Mouse (Mus musculus): ENCODE measurements around the gene Lrrc36. TPM values are rescaled to one million over a fixed set of nuclear protein-coding genes. Genes with fewer than 3 reads are reported as not detected.

The Lrrc36 gene
- polyA plus RNA-seq (2014; fragmentation: Nextera tagmentation; extraction: Ambion mirVana) = 0.11 and 0.16 TPM in 2 replicates

GRCm38 (mm10) chr8:105413391-105413790 lies at the start of gene Lrrc36, which contains the start of gene Kctd19:
Lrrc36 (plus strand) TSS chr8:105413571.
Kctd19 (minus strand) TSS chr8:105413502.
- ATAC-seq (replicated peaks; ENCODE audit: low FRiP score, low TSS enrichment, low read depth) (peak; percentile 60), DNase-seq (ENCODE audit: low spot score) (peak; percentile 73)
- no peaks in the 10 kb centered on the region for H3K36me3 ChIP-seq (ENCODE audit: control insufficient read depth, insufficient read depth, low read length)
- H3K4me1 ChIP-seq (replicated peaks; ENCODE audit: control insufficient read depth, insufficient read depth, low read length) = peaks cover 3% of the 10 kb centered on the region; the same call in 1 of the 2 replicates
- peak within 1 kb of the TSS; percentile 47 for H3K4me2 ChIP-seq (ENCODE audit: low read length)
- H3K9me3 ChIP-seq (ENCODE audit: control insufficient read depth, low read length) = no peaks in the 10 kb centered on the region
- H3K4me3 ChIP-seq (ENCODE audit: low read depth, low read length) = peak within 1 kb of the TSS; percentile 21
- WGBS = 2% methylated on average over 34 of the region's 34 CpGs
- H3K27ac ChIP-seq (ENCODE audit: low read depth) = no peak within 1 kb of the TSS
- 0 out of 2 replicates have a peak within 1 kb of the TSS, but pooled peaks have one; percentile 20 for H3K9ac ChIP-seq (ENCODE audit: low read length)
- peaks cover 40% of the 10 kb centered on the region for H3K27me3 ChIP-seq (replicated peaks; ENCODE audit: control insufficient read depth, insufficient read depth, low read length)

GRCm38 (mm10) chr8:105367107-105367506 lies 46.3 kb upstream of the Lrrc36 start:
- 69% methylated on average over 2 of the region's 2 CpGs for WGBS
- Histone ChIP-seq H3K4me3 (ENCODE audit: low read depth, low read length) (no peak overlapping the region), H3K4me2 (ENCODE audit: low read length) (no peak overlapping the region), H3K9ac (ENCODE audit: low read length) (no peak overlapping the region), H3K27me3 (replicated peaks; ENCODE audit: control insufficient read depth, insufficient read depth, low read length) (no peaks in the 10 kb centered on the region), H3K27ac (ENCODE audit: low read depth) (no peak overlapping the region), H3K36me3 (ENCODE audit: control insufficient read depth, insufficient read depth, low read length) (peaks cover 4% of the 10 kb centered on the region; the same call in 1 of the 2 replicates), H3K9me3 (ENCODE audit: control insufficient read depth, low read length) (no peaks in the 10 kb centered on the region), H3K4me1 (replicated peaks; ENCODE audit: control insufficient read depth, insufficient read depth, low read length) (no peaks in the 10 kb centered on the region)
- ATAC-seq (replicated peaks; ENCODE audit: low FRiP score, low TSS enrichment, low read depth) (no peak), DNase-seq (ENCODE audit: low spot score) (no peak)

- peaks cover 3% of the 10 kb centered on the region; the same call in 1 of the 2 replicates for H3K9me3 ChIP-seq (ENCODE audit: control insufficient read depth, low read length)
- H3K27ac ChIP-seq (ENCODE audit: low read depth) = no peak overlapping the region
- H3K36me3 ChIP-seq (ENCODE audit: control insufficient read depth, insufficient read depth, low read length) = peaks cover 4% of the 10 kb centered on the region; the same call in 1 of the 2 replicates
- H3K27me3 ChIP-seq (replicated peaks; ENCODE audit: control insufficient read depth, insufficient read depth, low read length) = no peaks in the 10 kb centered on the region
- no peak overlapping the region for H3K4me2 ChIP-seq (ENCODE audit: low read length)
- H3K4me3 ChIP-seq (ENCODE audit: low read depth, low read length) = no peak overlapping the region
- DNase-seq (ENCODE audit: low spot score) = no peak
- H3K4me1 ChIP-seq (replicated peaks; ENCODE audit: control insufficient read depth, insufficient read depth, low read length) = no peaks in the 10 kb centered on the region
- no peak overlapping the region for H3K9ac ChIP-seq (ENCODE audit: low read length)
- 79% methylated on average over 9 of the region's 9 CpGs for WGBS
- ATAC-seq (replicated peaks; ENCODE audit: low FRiP score, low TSS enrichment, low read depth) = no peak
Measured at GRCm38 (mm10) chr8:105372473-105372872, 40.9 kb upstream of the Lrrc36 start.

GRCm38 (mm10) chr8:105373032-105373431 lies 40.3 kb upstream of the Lrrc36 start, which contains the start of gene Plekhg4:
Plekhg4 (plus strand) TSS chr8:105373274.
- DNase-seq (ENCODE audit: low spot score) (no peak), ATAC-seq (replicated peaks; ENCODE audit: low FRiP score, low TSS enrichment, low read depth) (no peak)
- H3K36me3 ChIP-seq (ENCODE audit: control insufficient read depth, insufficient read depth, low read length) = peaks cover 4% of the 10 kb centered on the region; the same call in 1 of the 2 replicates
- no peaks in the 10 kb centered on the region for H3K4me1 ChIP-seq (replicated peaks; ENCODE audit: control insufficient read depth, insufficient read depth, low read length)
- WGBS = 48% methylated on average over 2 of the region's 2 CpGs
- H3K27me3 ChIP-seq (replicated peaks; ENCODE audit: control insufficient read depth, insufficient read depth, low read length) = no peaks in the 10 kb centered on the region
- H3K9me3 ChIP-seq (ENCODE audit: control insufficient read depth, low read length) = peaks cover 3% of the 10 kb centered on the region; the same call in 1 of the 2 replicates
- no peak within 1 kb of the TSS for H3K27ac ChIP-seq (ENCODE audit: low read depth)
- H3K4me2 ChIP-seq (ENCODE audit: low read length) = peak within 1 kb of the TSS; percentile 48; the same call in 1 of the 2 replicates
- H3K9ac ChIP-seq (ENCODE audit: low read length) = no peak within 1 kb of the TSS
- H3K4me3 ChIP-seq (ENCODE audit: low read depth, low read length) = no peak within 1 kb of the TSS

DNA sequence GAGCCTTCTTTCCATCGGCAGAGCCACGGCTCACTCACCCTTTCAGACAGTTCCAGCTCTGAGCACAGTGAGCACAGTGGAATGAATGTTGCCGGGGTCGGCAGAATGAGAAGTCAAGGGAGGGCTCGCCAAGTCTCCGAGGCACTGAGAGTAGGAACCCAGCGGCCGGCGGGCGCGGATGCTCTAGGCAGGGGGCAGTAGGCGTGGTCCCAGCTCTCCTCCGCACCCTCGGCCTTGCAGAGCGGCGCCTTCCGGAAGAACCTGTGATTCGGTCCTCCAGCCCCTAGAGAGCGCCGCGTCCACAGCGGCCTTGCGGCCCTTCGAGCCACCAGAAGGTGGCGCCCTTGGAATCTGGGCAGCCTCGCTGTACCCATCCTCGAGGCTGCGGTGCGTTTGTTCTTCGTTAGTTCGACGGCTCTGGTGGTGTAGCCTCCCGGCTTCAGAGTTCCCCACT lies 38.8 kb upstream of the Lrrc36 start:
- WGBS = 25% methylated on average over 33 of the region's 33 CpGs
- Histone ChIP-seq H3K36me3 (ENCODE audit: control insufficient read depth, insufficient read depth, low read length) (no peaks in the 10 kb centered on the region), H3K9me3 (ENCODE audit: control insufficient read depth, low read length) (peaks cover 3% of the 10 kb centered on the region; the same call in 1 of the 2 replicates), H3K4me3 (ENCODE audit: low read depth, low read length) (no peak overlapping the region), H3K9ac (ENCODE audit: low read length) (no peak overlapping the region), H3K4me1 (replicated peaks; ENCODE audit: control insufficient read depth, insufficient read depth, low read length) (0 out of 2 replicates have a peak, but pooled peaks cover 6% of the 10 kb centered on the region), H3K4me2 (ENCODE audit: low read length) (peak overlapping the region; percentile 48), H3K27me3 (replicated peaks; ENCODE audit: control insufficient read depth, insufficient read depth, low read length) (no peaks in the 10 kb centered on the region), H3K27ac (ENCODE audit: low read depth) (no peak overlapping the region)
- DNase-seq (ENCODE audit: low spot score) = peak; percentile 76
- ATAC-seq (replicated peaks; ENCODE audit: low FRiP score, low TSS enrichment, low read depth) = peak; percentile 47; the same call in 1 of the 2 replicates

GRCm38 (mm10) chr8:105378673-105379072 lies 34.7 kb upstream of the Lrrc36 start:
- no peak for DNase-seq (ENCODE audit: low spot score)
- WGBS = 63% methylated on average over 19 of the region's 19 CpGs

DNA sequence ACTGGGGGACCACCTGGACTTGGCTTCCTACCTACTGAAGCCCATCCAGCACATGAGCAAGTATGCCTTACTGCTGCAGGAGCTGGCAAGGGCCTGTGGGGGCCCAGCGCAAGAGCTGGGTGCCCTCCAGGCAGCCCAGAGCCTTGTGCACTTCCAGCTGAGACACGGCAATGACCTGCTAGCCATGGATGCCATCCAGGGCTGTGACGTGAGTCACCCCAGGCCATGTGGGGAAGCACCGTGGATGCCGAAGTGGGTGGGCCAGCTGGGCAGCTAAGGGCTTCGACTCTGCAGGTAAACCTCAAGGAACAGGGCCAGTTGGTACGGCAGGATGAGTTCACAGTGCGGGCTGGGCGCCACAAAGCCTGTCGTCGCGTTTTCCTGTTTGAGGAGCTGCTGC lies 33.1 kb upstream of the Lrrc36 start:
- no peaks in the 10 kb centered on the region for H3K36me3 ChIP-seq (ENCODE audit: control insufficient read depth, insufficient read depth, low read length)
- H3K27me3 ChIP-seq (replicated peaks; ENCODE audit: control insufficient read depth, insufficient read depth, low read length) = no peaks in the 10 kb centered on the region
- no peak for DNase-seq (ENCODE audit: low spot score)
- H3K9ac ChIP-seq (ENCODE audit: low read length) = no peak overlapping the region
- 0 out of 2 replicates have a peak, but pooled peaks cover 6% of the 10 kb centered on the region for H3K4me1 ChIP-seq (replicated peaks; ENCODE audit: control insufficient read depth, insufficient read depth, low read length)
- no peak overlapping the region for H3K27ac ChIP-seq (ENCODE audit: low read depth)
- H3K4me3 ChIP-seq (ENCODE audit: low read depth, low read length) = no peak overlapping the region
- H3K4me2 ChIP-seq (ENCODE audit: low read length) = no peak overlapping the region
- 81% methylated on average over 12 of the region's 12 CpGs for WGBS
- H3K9me3 ChIP-seq (ENCODE audit: control insufficient read depth, low read length) = no peaks in the 10 kb centered on the region
- ATAC-seq (replicated peaks; ENCODE audit: low FRiP score, low TSS enrichment, low read depth) = no peak

More at GRCm38 (mm10) chr8:105378673-105379072, 34.7 kb upstream of the Lrrc36 start:
- peaks cover 3% of the 10 kb centered on the region; the same call in 1 of the 2 replicates for H3K9me3 ChIP-seq (ENCODE audit: control insufficient read depth, low read length)
- no peaks in the 10 kb centered on the region for H3K27me3 ChIP-seq (replicated peaks; ENCODE audit: control insufficient read depth, insufficient read depth, low read length)
- H3K4me1 ChIP-seq (replicated peaks; ENCODE audit: control insufficient read depth, insufficient read depth, low read length) = 0 out of 2 replicates have a peak, but pooled peaks cover 6% of the 10 kb centered on the region
- H3K36me3 ChIP-seq (ENCODE audit: control insufficient read depth, insufficient read depth, low read length) = no peaks in the 10 kb centered on the region
- no peak for ATAC-seq (replicated peaks; ENCODE audit: low FRiP score, low TSS enrichment, low read depth)
- no peak overlapping the region for H3K4me2 ChIP-seq (ENCODE audit: low read length)
- no peak overlapping the region for H3K9ac ChIP-seq (ENCODE audit: low read length)
- H3K27ac ChIP-seq (ENCODE audit: low read depth) = no peak overlapping the region
- H3K4me3 ChIP-seq (ENCODE audit: low read depth, low read length) = no peak overlapping the region

DNA sequence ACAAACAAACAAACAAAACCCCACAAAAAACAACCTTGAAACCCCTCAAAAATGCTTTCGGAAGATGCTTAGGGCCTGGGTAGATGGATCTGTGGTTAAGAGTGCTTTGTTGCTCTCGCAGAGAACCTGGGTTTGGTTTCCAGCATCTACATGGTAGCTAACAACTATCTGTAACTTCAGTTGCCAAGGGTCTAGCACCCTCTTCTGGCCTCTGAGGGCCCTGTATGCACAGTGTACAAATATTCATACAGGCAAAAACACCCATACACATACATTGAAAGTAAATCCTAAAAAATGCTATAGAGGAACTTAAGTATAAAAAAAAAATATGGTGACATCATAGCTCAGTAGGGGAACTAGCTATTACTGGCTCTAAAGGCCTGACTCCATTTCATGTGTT lies 29.3 kb upstream of the Lrrc36 start:
- no peak for DNase-seq (ENCODE audit: low spot score)
- Histone ChIP-seq H3K4me2 (ENCODE audit: low read length) (no peak overlapping the region), H3K36me3 (ENCODE audit: control insufficient read depth, insufficient read depth, low read length) (no peaks in the 10 kb centered on the region), H3K4me3 (ENCODE audit: low read depth, low read length) (no peak overlapping the region), H3K9ac (ENCODE audit: low read length) (no peak overlapping the region), H3K4me1 (replicated peaks; ENCODE audit: control insufficient read depth, insufficient read depth, low read length) (no peaks in the 10 kb centered on the region), H3K9me3 (ENCODE audit: control insufficient read depth, low read length) (no peaks in the 10 kb centered on the region), H3K27ac (ENCODE audit: low read depth) (no peak overlapping the region), H3K27me3 (replicated peaks; ENCODE audit: control insufficient read depth, insufficient read depth, low read length) (no peaks in the 10 kb centered on the region)
- 99% methylated on average over 2 of the region's 2 CpGs for WGBS
- ATAC-seq (replicated peaks; ENCODE audit: low FRiP score, low TSS enrichment, low read depth) = no peak

DNA sequence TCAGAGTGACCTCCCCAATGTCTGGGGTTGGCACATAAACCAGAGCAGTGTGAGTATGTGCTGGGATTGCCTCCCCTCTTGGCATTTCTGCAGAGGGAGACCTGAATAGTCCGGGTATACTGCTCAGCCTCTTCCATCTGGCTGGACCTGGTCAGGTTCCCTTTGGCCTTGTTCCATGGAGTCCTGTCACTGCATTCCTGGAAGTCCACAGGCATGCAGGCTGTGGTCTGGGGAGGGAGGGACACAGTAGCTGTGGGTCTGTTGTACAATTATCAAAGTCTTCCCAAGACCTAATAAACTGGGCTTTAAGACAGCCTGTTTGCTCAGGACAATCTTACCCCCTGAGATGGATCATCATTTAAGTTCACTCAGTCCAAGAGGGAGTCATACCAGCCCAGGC lies 26.2 kb upstream of the Lrrc36 start:
- Histone ChIP-seq H3K9ac (ENCODE audit: low read length) (no peak overlapping the region), H3K36me3 (ENCODE audit: control insufficient read depth, insufficient read depth, low read length) (no peaks in the 10 kb centered on the region), H3K4me2 (ENCODE audit: low read length) (no peak overlapping the region), H3K4me3 (ENCODE audit: low read depth, low read length) (no peak overlapping the region), H3K4me1 (replicated peaks; ENCODE audit: control insufficient read depth, insufficient read depth, low read length) (no peaks in the 10 kb centered on the region), H3K9me3 (ENCODE audit: control insufficient read depth, low read length) (no peaks in the 10 kb centered on the region), H3K27ac (ENCODE audit: low read depth) (no peak overlapping the region), H3K27me3 (replicated peaks; ENCODE audit: control insufficient read depth, insufficient read depth, low read length) (no peaks in the 10 kb centered on the region)
- ATAC-seq (replicated peaks; ENCODE audit: low FRiP score, low TSS enrichment, low read depth) (no peak), DNase-seq (ENCODE audit: low spot score) (no peak)
- 56% methylated on average over 1 of the region's 1 CpGs for WGBS

All from intestine, embryonic 14.5 days (tissue).